Mouse (Mus musculus) brain, embryonic 14.5 days (tissue): ENCODE data around the gene Tyk2.

ENCODE experiments used
- CTCF ChIP-seq: fragments of 200-500 bp; IDR thresholded peaks from 2 replicates; pipeline ENCODE4 v1.5.1; 2012; ENCODE audit warnings: inconsistent platforms, mild to moderate bottlenecking, moderate library complexity, borderline replicate concordance; ENCODE audit not compliant: insufficient read depth, insufficient read length; ENCODE audit errors: extremely low read depth
- POLR2A ChIP-seq: fragments of 200-500 bp; IDR thresholded peaks from 2 replicates; pipeline ENCODE4 v1.6.1; 2012; ENCODE audit warnings: mild to moderate bottlenecking, inconsistent platforms, borderline replicate concordance; ENCODE audit not compliant: poor library complexity, insufficient read depth, insufficient read length, severe bottlenecking; ENCODE audit errors: extremely low read depth

DNA sequence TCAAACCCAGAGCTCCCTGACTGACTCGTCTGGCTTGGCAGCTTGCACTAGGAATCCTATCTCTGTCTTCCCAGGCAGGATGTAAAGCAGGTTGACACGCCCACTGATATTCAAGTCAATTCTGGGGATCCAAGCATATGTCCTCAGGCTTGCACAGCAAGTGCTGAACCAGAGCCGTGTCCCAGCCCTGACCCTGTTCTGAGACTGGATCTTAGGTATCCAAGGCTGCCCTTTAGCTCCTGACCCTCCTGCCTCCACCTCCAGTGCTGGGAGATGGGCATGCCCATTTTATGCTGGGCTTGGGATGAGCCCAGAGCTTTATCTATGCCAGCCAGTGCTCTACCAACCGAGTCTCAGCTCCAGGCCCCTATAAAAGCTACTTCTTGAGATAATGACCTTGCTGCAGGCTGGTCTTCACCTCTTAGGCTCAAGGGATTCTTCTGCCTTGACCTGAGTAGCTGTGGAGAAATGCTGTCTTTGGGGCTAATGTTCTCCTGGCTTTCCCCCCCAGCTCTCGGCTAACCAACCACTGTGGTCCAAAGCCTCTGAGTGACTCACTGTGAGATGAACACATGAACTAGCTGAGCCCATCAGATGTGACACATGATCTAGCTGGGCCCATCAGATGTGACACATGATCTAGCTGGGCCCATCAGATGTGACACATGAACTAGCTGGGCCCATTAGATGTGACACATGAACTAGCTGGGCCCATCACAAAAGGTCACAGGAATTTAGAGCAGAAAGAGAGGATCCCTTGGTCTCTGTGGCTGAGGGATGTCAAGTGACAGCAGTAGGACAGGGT lies 25.1 kb downstream of the Tyk2 start:
- TF ChIP-seq CTCF (no peak), POLR2A (no peak)
